Mouse (Mus musculus): Measurements from ENCODE around the gene Zbtb2.

DNA sequence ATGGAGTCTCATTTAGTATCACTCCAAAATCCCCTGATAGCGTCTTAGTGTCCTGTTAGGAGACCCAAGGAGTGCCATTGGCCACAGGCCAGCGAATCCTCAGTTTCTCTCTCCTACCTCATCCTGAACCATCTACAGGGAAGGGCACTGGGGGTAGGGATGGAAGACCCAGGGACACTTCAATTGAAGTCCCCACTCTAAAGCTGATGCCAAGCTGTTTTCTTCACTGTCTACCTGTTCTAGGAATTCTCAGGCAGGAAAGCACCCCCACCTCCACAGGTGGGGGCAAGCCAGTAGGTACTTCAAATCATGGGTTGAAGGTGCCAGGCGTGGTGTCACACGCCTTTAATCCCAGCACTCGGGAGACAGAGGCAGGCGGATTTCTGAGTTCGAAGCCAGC, 3.7 kb downstream of the Zbtb2 start:
- no peak for TF ChIP-seq CTCF (IDR thresholded peaks at IDR 0.05; ENCODE audit: low read depth)
- no peak for TF ChIP-seq EP300 (IDR thresholded peaks at IDR 0.05; ENCODE audit: low read depth)
